Mouse (Mus musculus): ENCODE measurements around the gene Ccdc92b.

The Ccdc92b gene

DNA sequence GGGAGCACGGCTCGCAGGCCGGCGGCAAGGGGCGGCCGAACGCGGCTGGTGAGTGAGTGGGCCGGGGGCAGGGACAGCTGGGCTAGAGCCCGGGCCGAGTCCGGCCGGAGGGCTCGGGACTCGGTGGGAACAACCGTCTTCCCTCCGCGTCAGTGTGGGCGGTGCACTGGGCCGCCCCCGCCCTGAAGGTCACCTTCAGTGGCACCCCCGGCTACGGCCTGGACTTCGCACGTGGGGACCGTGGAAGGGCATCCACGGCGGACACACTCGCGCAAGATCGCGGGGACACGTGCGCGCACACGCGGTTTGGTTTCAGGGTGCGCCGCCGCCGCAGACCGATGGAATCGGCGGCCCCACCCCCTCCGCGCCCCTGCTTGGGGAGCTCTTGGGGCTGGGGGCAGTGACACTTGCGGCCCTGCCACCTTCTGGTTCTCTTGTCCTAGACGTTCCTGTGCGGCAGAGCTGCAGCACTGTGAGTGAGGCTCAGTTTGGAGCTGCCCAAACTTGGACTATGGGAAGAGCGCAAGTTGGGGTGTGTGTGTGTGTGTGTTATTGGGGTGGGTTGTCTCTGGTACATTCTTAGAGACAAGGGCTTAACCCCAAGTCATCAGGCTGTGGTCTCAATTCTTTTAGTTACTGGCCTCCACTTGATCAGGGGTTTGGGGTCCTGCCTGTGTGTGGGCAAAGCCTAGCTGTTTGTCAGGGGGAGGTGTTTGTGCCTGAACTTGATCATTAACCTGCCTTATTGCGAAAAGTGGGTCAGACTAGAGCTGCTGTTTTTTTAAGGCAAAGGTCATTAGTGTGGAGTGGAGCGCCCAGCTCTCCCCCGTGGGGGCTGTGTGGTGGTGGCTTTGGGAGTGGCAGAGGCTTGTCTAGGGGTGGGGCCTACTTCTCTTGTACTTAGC, 30.5 kb downstream of the Ccdc92b start:
- in situ Hi-C loops (cut with MboI; ENCODE audit: unreplicated experiment in 2 of 2), result loop anchor here (10.0 kb wide), 2 partner anchors 175 to 505 kb away; no protein-coding TSS in a partner anchor

DNA sequence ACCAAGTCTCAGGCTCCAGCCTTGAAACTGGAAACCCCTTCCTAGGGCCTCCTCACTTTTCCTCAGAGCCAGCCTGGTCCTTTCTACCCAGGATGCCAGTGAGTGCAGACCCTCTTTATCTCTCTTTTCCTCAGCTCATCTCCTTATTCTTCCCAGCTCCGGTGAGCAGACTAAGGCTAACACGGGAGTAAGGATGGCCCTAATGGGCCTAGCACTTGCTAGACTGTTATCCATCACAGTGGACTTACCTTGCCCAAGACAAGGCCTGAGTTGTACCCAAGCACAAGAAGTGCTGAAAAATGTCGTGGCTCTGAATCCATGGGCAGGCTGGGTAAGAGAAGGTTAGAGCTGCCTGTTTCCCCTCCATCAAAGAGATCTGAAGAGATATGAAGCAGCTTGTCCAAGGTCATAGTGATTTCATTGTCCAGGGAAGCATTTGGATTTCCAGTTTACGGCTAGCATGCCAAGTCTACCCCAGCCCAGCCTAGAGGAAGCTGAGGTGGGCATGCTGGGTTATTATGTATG, 31.2 kb downstream of the Ccdc92b start:
- in situ Hi-C loops (cut with MboI; ENCODE audit: unreplicated experiment in 2 of 2), result loop anchor here in 1 of 2 experiments (10.0 kb wide), 1 partner anchor 504 kb away; no protein-coding TSS in a partner anchor

DNA sequence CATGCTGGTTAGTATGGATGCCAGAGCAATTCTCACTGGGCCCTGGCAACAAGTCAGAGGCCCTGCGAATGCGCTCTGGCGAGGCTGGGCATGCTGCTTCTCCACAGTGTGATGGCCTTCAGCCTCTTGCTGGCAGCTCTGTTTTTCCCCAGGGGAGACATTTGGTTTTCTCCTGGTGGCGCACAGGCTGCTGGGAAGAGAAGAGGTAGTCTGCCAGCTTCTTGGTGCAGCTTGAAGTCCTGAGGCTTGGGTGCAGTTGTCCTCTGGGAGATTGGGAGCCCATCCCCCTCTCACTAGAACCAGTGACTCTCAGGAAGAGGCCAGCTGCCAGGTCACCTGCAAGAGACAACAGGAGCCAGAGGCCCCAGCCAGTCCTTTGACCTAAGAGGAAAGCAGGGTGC, 33.4 kb downstream of the Ccdc92b start:
- in situ Hi-C loops (cut with MboI; ENCODE audit: unreplicated experiment in 2 of 2), result loop anchor here in 1 of 2 experiments (10.0 kb wide), 1 partner anchor 502 kb away; no protein-coding TSS in a partner anchor

GRCm38 (mm10) chr11:74653385-74653784, 34.0 kb downstream of the Ccdc92b start:
- in situ Hi-C loops (cut with MboI; ENCODE audit: unreplicated experiment in 2 of 2), result loop anchor here in 1 of 2 experiments (10.0 kb wide), 1 partner anchor 501 kb away; no protein-coding TSS in a partner anchor

DNA sequence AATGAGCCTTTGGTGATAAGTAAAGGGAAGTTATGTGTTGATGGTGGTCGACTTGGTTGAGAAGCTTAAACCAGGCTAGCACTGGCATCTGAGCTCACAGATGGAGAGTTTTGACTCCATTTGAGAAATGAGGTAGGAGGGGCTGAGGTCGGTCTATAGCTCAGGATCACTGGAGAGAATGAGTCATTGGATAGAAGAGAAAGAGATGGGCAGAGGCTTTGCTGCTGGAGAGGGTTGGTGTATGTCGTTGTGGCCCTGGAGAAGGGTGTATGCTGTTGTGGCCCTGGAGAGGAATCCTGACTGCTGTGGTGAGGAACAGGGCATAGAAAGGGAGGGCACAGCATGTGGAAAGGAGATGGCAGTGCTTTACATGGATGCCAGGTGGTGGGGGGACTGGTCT, 36.5 kb downstream of the Ccdc92b start:
- in situ Hi-C loops (cut with MboI; ENCODE audit: unreplicated experiment in 2 of 2), result loop anchor here in 1 of 2 experiments (10.0 kb wide), 1 partner anchor 499 kb away; no protein-coding TSS in a partner anchor

DNA sequence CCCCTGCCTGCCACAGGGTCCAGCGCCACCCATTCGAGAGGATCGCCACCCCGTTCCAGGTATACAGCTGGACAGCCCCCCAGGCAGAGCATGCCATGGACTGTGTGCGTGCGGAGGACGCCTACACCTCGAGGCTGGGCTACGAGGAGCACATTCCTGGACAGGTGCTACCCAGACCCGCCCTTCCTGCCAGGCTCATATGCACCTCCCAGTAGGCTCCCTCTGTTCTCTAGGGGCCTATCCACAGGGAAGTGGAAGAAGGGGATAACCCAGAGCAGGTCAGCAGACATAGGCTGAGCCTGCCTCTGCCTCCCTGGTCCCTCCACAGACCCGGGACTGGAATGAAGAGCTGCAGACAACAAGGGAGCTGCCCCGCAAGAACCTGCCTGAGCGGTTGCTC, 40.9 kb downstream of the Ccdc92b start:
- in situ Hi-C loops (cut with MboI; ENCODE audit: unreplicated experiment in 2 of 2), result no loop called here

GRCm38 (mm10) chr11:74661641-74662040, 42.2 kb downstream of the Ccdc92b start:
- in situ Hi-C loops (cut with MboI; ENCODE audit: unreplicated experiment in 2 of 2), result no loop called here

- in situ Hi-C loops (cut with MboI; ENCODE audit: unreplicated experiment in 2 of 2), result no loop called here
Measured at GRCm38 (mm10) chr11:74662221-74662620, 42.8 kb downstream of the Ccdc92b start.

DNA sequence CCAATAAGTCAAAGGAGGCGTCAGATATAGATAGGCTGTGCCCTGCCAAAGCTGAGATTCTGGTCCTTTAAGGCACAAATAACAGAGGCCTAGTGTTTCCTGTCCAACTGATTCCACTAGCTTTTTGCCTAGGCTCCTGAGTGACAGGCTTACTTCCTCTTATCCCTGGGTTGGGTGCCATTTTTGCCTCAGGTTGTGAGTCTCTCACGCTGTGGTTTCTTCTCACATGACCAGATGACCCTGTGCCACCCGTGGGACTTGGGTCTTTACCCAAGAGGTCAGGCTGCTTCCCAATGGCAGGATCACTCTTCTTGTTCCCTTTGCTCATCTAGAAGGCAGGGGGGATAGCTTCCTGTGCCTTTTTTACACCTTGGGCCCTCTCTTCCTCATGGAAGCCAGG, 44.9 kb downstream of the Ccdc92b start:
- in situ Hi-C loops (cut with MboI; ENCODE audit: unreplicated experiment in 2 of 2), result no loop called here

GRCm38 (mm10) chr11:74664906-74665305, 45.5 kb downstream of the Ccdc92b start:
- in situ Hi-C loops (cut with MboI; ENCODE audit: unreplicated experiment in 2 of 2), result no loop called here

GRCm38 (mm10) chr11:74665631-74666283, 46.4 kb downstream of the Ccdc92b start:
- in situ Hi-C loops (cut with MboI; ENCODE audit: unreplicated experiment in 2 of 2), result no loop called here

DNA sequence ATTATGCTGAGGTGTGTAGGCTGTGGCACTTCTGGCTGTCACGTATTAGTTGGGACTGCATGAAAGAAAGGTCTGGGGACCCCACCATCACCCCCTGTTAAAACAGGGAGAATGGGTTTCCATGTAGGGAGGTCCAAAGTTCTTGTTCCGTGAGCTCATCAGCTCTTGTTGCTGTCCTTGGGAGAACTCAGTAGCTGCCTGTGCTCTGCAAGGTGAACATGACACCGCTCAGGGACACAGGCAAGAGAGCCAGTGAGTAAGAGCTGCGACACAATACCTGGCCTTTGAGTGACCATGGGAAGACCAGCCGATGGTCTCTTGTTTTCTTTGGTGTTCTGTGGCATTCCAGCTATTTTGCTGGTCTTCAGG, 46.9 kb downstream of the Ccdc92b start:
- in situ Hi-C loops (cut with MboI; ENCODE audit: unreplicated experiment in 2 of 2), result no loop called here

- in situ Hi-C loops (cut with MboI; ENCODE audit: unreplicated experiment in 2 of 2), result no loop called here
Measured at GRCm38 (mm10) chr11:74666776-74667581, 47.6 kb downstream of the Ccdc92b start.

DNA sequence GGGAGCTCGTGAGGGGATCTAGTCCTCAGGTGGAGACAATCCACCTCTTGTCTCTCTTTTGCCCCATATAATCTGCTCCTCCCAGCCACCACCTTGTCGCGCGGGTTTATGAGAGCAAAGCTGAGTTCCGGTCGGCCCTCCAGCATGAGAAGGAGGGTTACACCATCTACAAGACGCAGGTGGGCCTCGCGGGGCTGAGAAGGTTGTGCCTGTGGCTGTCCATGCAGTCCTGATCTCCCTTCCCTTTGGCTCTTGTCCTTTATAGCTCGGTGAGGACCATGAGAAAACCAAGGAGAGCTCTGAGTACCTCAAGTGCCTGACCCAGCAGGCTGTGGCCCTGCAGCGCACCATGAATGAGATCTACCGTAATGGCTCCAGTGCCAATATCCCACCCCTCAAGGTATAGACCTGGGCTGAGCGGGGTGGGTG, 48.2 kb downstream of the Ccdc92b start:
- in situ Hi-C loops (cut with MboI; ENCODE audit: unreplicated experiment in 2 of 2), result no loop called here

DNA sequence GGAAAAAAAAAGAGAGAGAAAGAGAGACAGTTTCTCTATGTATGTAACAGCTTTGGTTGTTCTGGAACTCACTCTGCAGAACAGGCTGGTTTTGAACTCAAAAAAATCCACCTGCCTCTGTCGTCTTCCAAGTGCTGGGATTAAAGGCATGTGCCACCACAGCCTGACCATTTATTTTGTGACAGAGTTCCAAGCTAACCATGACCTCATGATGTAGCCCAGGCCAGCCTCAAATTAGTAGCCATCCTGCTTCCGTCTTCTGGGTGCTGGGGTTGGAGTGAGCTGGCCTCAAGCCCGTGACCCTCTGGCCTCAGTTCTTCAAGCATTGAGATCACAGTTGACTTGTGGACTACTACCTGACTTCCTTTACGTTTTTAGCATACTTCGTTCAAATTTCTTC, 49.1 kb downstream of the Ccdc92b start:
- in situ Hi-C loops (cut with MboI; ENCODE audit: unreplicated experiment in 2 of 2), result no loop called here

DNA sequence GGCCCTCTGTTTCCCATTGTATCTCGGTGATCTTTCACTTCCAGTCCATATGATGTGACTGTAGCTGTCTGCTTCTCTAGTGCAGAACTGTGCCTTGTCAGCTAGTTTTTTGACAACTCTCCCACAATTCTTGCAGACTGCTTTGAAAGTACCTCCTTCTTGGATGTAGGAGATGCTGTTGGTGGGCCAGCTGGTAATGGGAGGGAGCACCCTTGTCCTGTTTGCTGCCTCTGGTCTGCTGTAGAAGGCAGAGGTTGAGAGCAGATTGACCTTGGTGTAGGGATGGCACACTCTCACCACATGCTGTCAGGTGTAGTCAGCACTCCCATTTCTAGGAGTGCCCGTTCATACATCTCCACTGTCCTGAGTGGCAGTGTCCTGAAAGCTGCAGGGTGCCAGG, 49.6 kb downstream of the Ccdc92b start:
- in situ Hi-C loops (cut with MboI; ENCODE audit: unreplicated experiment in 2 of 2), result no loop called here

GRCm38 (mm10) chr11:74670151-74670550, 50.7 kb downstream of the Ccdc92b start:
- in situ Hi-C loops (cut with MboI; ENCODE audit: unreplicated experiment in 2 of 2), result no loop called here

GRCm38 (mm10) chr11:74671013-74671412, 51.6 kb downstream of the Ccdc92b start:
- in situ Hi-C loops (cut with MboI; ENCODE audit: unreplicated experiment in 2 of 2), result no loop called here

DNA sequence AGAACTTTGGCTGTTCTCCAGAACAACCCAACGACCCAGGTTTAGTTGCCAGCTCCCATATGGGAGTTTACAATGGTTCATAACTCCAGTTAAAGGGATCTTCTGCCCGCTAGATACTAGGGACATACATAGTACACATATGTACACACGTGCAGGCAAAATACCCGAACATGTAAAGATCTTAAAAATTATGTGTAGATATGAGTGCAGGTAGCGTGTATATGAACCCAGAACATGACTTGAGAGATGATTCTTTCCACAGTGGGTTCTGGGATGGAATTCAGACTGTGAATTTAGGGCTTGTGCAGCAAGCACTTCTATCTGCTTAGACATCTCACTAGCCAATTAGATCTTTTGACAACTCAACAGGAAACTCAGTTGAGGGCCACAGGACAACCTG, 52.4 kb downstream of the Ccdc92b start:
- in situ Hi-C loops (cut with MboI; ENCODE audit: unreplicated experiment in 2 of 2), result no loop called here

- in situ Hi-C loops (cut with MboI; ENCODE audit: unreplicated experiment in 2 of 2), result no loop called here
Measured at GRCm38 (mm10) chr11:74672901-74673513, 53.6 kb downstream of the Ccdc92b start.
